Mouse (Mus musculus) activated CD4-positive, CD25-positive, alpha-beta regulatory T cell (primary cell): ENCODE data around the gene Klk1b5. TPM values are rescaled to one million over a fixed set of nuclear protein-coding genes. Genes with fewer than 3 reads are reported as not detected.

Experiments used
- polyA plus RNA-seq, 2 experiments: library from polyadenylated mRNA; unstranded; fragments of 100-300 nt; shearing (Covaris generic); gene quantifications; one replicate each; pipeline ENCODE4 v1.2.1; 2017

The Klk1b5 gene
- polyA plus RNA-seq, result not detected

DNA sequence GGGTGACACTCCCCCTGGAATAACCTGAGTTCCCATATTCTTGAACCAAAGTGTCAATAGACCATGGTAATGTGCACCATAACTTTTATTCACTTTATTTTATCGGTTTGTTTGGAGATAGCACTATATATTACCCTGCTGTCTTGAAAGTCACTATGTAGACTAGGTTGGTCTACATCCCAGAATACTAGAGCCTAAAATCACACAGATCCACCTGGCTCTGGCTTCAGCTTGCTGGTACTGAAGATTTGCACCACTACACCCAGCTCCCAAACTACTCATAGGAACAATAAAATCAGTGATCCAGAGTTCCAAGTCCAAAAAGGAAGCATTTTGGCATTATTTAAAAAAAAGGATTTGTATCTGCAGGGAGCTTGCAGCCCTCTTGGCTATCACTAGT, at the start of gene Klk1b5:
Gene Klk1b5 (plus strand): TSS at position 301 of the 400 bp plus-strand sequence.

DNA sequence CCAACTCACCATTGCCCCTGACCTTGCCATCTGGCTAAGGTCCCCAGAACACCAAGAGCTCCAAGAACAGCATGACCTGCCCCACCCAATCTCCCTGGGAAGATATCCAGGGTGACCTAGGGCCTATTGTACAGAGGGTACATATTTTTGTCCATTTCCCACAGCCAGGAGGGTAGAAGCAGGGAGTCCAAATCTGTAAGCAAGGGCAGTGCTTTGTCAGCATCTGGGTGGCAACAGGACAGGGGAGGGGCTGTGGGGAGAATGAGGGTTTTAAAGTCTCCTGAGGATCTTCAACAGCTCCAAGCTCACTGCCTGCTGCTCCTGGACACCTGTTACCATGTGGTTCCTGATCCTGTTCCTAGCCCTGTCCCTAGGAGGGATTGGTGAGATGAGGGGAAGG, 27.8 kb upstream of the Klk1b5 start, which contains the start of gene Klk1b24:
Gene Klk1b24 (plus strand): TSS at position 301 of the 400 bp plus-strand sequence.

DNA sequence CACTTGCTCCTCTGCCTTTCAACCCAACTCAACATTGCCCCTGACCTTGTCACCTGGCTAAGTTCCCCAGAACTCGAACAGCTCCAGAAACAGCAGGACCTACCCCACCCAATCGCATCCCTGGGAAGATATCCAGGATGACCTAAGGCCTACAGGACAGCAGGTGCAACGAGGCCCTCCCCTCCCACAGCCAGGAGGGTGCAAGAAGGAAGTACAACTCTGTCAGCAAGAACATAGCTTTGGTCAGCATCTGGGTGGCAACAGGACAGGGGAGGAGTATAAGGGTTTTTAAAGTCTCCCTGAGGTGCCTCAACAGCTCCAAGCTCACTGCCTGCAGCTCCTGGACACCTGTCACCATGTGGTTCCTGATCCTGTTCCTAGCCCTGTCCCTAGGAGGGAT, 17.9 kb upstream of the Klk1b5 start, which contains the start of gene Klk1b3:
Gene Klk1b3 (plus strand): TSS at position 301 of the 400 bp plus-strand sequence.

DNA sequence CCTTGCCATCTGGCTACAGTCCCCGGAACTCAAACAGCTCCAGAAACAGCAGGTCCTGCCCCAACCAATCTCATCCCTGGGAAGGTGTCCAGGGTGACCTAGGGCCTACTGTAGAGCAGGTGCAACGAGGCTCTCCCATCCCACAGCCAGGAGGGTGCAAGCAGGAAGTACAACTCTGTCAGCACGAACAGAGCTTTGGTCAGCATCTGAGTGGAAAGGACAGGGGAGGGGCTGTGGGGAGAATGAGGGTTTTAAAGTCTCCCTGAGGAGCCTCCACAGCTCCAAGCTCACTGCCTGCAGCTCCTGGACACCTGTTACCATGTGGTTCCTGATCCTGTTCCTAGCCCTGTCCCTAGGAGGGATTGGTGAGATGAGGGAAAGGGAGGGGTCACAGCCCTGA, 8.6 kb upstream of the Klk1b5 start, which contains the start of gene Klk1b4:
Gene Klk1b4 (plus strand): TSS at position 301 of the 400 bp plus-strand sequence.

DNA sequence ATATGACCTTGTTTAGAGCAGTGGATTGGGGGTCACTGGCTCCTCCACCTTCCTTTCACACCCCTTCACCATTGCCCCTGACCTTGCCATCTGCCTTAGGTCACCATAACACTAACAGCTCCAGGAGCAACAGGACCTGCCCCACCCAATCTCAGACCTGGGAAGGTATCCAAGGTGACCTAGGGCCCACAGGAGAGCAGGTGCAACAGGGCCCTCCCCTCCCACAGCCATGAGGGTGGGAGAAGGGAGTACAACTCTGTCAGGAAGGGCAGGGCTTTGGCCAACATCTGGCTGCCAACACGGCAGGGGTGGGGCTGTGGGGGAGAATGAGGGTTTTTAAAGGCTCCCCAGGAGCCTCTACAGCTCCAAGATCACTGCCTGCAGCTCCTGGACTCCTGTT, 9.3 kb downstream of the Klk1b5 start, which contains the start of gene Klk1:
Gene Klk1 (plus strand): TSS at position 285 of the 400 bp plus-strand sequence.

DNA sequence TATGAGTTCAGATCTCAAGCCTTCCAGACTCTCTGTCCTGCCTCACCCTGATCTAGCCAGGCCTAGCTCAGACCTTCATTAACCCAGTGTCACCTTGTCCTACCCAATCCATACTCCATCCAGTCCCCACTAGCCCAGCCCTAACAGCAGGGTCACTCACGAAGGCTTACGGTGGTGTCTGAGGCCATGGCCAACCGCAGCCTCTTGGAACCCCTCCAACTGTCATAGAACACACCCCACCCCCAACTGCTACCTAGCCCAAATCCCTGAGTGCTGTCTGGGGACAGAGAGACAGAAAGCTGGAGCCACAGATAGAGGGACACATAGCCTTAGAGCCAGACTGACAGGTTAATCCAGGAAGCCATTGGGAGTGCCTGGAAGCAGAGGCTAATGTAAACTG, 20.2 kb downstream of the Klk1b5 start, which contains the start of gene Gm36864:
Gene Gm36864 (plus strand): TSS at position 269 of the 400 bp plus-strand sequence.

DNA sequence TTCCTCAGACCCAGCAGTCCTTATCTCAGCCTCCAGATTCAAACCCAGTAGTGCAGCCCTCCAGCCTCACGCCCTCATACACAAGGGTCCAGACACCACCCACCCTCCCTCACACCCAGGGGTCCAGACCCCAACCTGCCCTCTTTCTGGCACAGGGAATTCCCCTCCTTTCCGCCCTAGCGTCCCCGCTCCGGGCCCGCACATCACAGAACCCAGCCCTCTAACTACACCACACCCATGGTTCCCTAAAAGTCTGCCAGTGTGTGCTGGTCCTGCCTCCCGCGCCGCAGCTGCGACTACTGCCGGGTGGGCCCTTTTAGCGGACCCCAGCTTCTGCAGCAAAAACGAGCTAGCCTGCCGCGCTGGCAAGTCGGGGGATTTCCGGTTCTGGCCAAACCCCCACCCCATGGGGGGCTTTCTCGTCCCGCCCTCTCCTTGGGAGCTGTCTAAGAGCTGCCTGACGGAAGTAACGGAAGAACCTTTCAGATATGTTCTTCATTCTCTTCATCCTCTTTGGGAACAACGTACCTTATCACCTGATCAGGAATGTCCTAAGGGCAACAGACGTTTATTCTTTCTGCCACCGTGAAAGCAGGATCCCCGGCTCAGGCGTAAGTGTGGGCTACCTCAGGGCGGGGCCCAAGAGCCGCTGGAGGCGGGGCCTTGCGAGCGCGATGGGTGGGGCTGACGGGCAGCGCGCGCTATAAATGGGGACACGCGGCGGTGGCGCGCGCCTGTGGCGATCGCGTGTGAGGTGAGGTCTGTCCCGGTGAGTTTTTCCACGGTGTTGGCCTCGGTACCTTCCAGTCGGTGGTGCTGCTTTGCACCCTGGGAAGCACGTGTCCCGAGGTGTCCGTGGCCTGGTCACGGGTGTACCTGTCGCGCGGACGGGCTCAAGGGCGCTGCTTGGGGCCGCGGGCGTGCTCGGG, 30.6 kb downstream of the Klk1b5 start, which contains the start of the genes 1700028J19Rik and 2410002F23Rik:
Gene 1700028J19Rik (minus strand): TSS at position 641 of the 929 bp plus-strand sequence.
Gene 2410002F23Rik (plus strand): TSS at position 668 of the 929 bp plus-strand sequence.

DNA sequence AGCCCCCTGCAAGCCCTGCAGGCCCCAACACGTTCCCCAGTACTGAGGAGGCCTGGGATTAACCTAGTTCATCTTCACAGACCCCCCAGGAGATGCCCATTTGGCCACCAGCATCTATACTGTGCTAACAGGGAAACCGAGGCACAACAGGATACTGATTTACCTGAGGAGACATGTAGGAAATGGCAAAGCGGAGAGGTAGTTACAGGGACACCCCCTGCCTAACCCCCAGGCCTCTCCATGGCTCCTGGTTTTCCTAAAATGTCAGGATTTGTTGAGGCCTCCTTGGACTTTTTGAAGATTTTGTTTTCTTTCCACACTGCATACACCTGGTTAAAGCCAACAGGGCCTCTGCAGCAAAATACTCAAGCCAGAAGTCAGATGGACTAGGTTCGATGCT, 41.5 kb downstream of the Klk1b5 start, which contains the start of gene Acp4:
Gene Acp4 (minus strand): TSS at position 101 of the 400 bp plus-strand sequence.

DNA sequence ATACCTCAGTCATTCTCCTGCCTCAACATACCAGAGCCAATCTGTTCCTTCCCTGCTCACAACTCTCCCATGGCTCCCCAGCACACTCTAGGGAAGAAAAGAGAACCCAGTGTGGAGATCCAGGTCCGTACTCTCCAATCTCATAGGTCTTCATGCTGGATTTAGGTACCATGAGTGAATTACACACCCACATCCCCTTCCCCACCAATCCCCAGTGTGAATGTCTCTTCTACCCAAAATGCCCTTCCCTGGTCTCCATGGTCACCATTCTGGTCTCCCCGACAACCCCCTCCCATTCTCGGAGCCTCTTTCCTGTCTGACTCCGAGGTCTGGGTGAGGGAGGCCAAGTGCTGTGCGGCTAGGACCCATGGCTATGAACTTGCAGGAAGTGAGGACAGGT, 45.4 kb downstream of the Klk1b5 start, which contains the start of gene Gm15517:
Gene Gm15517 (plus strand): TSS at position 301 of the 400 bp plus-strand sequence.

Other genes starting within 250 kb of the Klk1b5 start
- gene Klk1b1, start 249.2 kb upstream of the Klk1b5 start, polyA plus RNA-seq, result not detected
- gene Klk1b9, start 239.9 kb upstream of the Klk1b5 start, polyA plus RNA-seq, result 1 to 10 TPM in 1 of 2 experiments, under 1 TPM in 1; 0.31 to 2.0 TPM
- not detected for gene Klk1b11, start 220.1 kb upstream of the Klk1b5 start, polyA plus RNA-seq
- not detected for gene Klk1b26, start 203.8 kb upstream of the Klk1b5 start, polyA plus RNA-seq
- 1 to 10 TPM; 1.0 to 3.3 TPM for gene Klk1b27, start 163.7 kb upstream of the Klk1b5 start, polyA plus RNA-seq
- not detected for gene Klk1b21, start 113.6 kb upstream of the Klk1b5 start, polyA plus RNA-seq
- gene Klk1b22, start 103.3 kb upstream of the Klk1b5 start, polyA plus RNA-seq, result not detected
- not detected for gene Klk1b16, start 79.2 kb upstream of the Klk1b5 start, polyA plus RNA-seq
- not detected for gene Klk1b24, start 27.7 kb upstream of the Klk1b5 start, polyA plus RNA-seq
- not detected for gene Klk1b3, start 17.8 kb upstream of the Klk1b5 start, polyA plus RNA-seq
- not detected for gene Klk1b4, start 8.5 kb upstream of the Klk1b5 start, polyA plus RNA-seq
- under 1 TPM in 1 of 2 experiments, not detected in 1; 0.60 TPM for gene Klk1, start 9.4 kb downstream of the Klk1b5 start, polyA plus RNA-seq
- not detected for gene Gm36864, start 20.2 kb downstream of the Klk1b5 start, polyA plus RNA-seq
- 1 to 10 TPM; 1.1 to 2.5 TPM for gene 1700028J19Rik, start 30.8 kb downstream of the Klk1b5 start, polyA plus RNA-seq
- gene 2410002F23Rik, start 30.8 kb downstream of the Klk1b5 start, polyA plus RNA-seq, result 100 to 1,000 TPM in 1 of 2 experiments, 10 to 100 TPM in 1; 86.7 to 118 TPM
- gene Acp4, start 41.4 kb downstream of the Klk1b5 start, polyA plus RNA-seq, result not detected
- gene Gm15517, start 45.5 kb downstream of the Klk1b5 start, polyA plus RNA-seq, result not detected
- gene Clec11a, start 91.0 kb downstream of the Klk1b5 start, polyA plus RNA-seq, result under 1 TPM; 0.14 to 0.81 TPM
- gene Shank1, start 94.3 kb downstream of the Klk1b5 start, polyA plus RNA-seq, result under 1 TPM; 0.02 to 0.10 TPM
- not detected for gene Syt3, start 168.2 kb downstream of the Klk1b5 start, polyA plus RNA-seq
- gene 1700008O03Rik, start 169.9 kb downstream of the Klk1b5 start, polyA plus RNA-seq, result not detected
- gene Lrrc4b, start 213.1 kb downstream of the Klk1b5 start, polyA plus RNA-seq, result under 1 TPM in 1 of 2 experiments, not detected in 1; 0.14 TPM
- gene Aspdh, start 249.4 kb downstream of the Klk1b5 start, polyA plus RNA-seq, result not detected